Comparison of ENCODE assay signal across 8 mouse cellular contexts in the genomic region with DNA sequence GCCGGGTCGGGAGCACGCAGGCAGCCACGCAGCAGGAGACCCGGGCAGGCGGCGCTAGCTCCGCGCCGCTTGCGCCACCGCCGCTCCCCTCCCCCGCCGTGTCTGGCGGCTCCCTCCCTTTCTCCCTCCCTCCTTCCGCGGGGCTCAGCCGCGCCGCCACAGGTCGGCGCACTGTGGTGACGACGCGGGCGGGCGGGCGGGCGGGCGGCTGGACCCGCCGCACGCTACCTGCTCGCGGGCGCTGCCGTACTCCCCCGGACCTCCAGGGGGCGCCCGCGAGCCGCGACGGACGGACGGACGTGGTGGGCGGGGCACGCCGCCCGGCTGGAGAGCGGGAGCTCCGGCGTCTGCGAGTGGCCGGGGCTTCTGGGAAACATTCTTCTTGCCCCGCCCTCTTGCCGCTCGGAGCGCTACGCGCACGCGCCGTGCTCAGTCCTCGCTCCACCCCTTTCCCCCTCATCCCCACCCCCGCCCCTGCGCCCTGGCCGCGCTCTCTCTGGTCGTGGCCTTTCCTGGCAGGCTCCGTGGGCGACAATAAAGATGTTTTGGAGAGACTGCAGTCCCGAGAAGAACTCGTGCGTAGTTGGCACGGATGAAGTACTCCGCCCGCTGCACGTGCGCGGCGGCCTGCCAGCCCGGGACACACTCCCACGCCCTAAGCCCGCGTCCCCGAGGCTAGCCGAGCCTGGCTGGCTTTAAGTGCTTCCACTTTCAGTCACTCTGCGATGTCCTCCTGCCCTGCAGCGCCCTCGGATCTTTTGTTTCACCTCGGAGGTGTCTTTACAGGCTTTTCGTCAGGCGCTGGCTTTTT. TPM values are rescaled to one million over a fixed set of nuclear protein-coding genes. Genes with fewer than 3 reads are reported as not detected.
DNase-seq lines count a peak whose midpoint lies in the region; ATAC-seq lines count a peak whose summit lies in the region.

A gene (minus strand): TSS at position 114 of the 811 bp plus-strand sequence.

- peak within 1 kb of the TSS; percentile 91 for H3K9ac ChIP-seq in hindbrain, embryonic 12.5 days

- H3K4me2 ChIP-seq in hindbrain, embryonic 12.5 days (replicated peaks) = peak within 1 kb of the TSS; percentile 87

- H3K9me3 ChIP-seq in hindbrain, embryonic 12.5 days (replicated peaks) = no peaks in the 10 kb centered on the region

- peak within 1 kb of the TSS; percentile 91 for H3K4me3 ChIP-seq in hindbrain, embryonic 12.5 days

- H3K27ac ChIP-seq in hindbrain, embryonic 12.5 days = peak within 1 kb of the TSS; percentile 99

- peak; percentile 97 for DNase-seq in Muller cell, postnatal 12 days (ENCODE audit: inconsistent ontology term)
- DNase-seq in cerebellum, adult 9-11 months = peak; percentile 97
- DNase-seq in frontal cortex, postnatal 10 days (ENCODE audit: low spot score in 2 of 2) = peak; percentile 89 to 94
- peak; percentile 90 to 96 for DNase-seq in layer of hippocampus, postnatal 14 days (ENCODE audit: low spot score in 2 of 2)
- peak; percentile 96 for DNase-seq in lung, postnatal 14 days
- peak; percentile 93 for DNase-seq in retina, adult 2 months (ENCODE audit: low read depth, low spot score)
- DNase-seq in thymus, postnatal 36 days = peak; percentile 95 to 96

- peaks cover 14% of the 10 kb centered on the region for H3K4me1 ChIP-seq in hindbrain, embryonic 12.5 days

- WGBS in hindbrain, embryonic 12.5 days = under 1% methylated on average over 72 of the region's 96 CpGs

- no peaks in the 10 kb centered on the region for H3K27me3 ChIP-seq in hindbrain, embryonic 12.5 days

- H3K36me3 ChIP-seq in hindbrain, embryonic 12.5 days = no peaks in the 10 kb centered on the region

- ATAC-seq in hindbrain, embryonic 12.5 days (ENCODE audit: low FRiP score) = peak; percentile 96

RNA-seq across cellular contexts. Expression of the gene that starts here (rescaled TPM):
- 81.3 and 84.2 TPM in 2 replicates for polyA plus RNA-seq in hindbrain, embryonic 12.5 days (2016; fragmentation: Nextera tagmentation; extraction: Ambion mirVana)
- total RNA-seq in layer of hippocampus, postnatal 14 days (2021) = 10 to 100 TPM; 49.2 to 52.3 TPM

Comparison
In these comparisons a context has a peak if more than half of its experiments do, and no peak if none do; other contexts are left out.
1. Peak in every context shown above with its lines: DNase-seq, ATAC-seq, H3K4me3 ChIP-seq and H3K27ac ChIP-seq.